Mouse (Mus musculus) cortical plate, adult 2 months (tissue): ENCODE results near the gene Kcnk16. TPM values are rescaled to one million over a fixed set of nuclear protein-coding genes. Genes with fewer than 3 reads are reported as not detected.
A peak's percentile ranks its signal among the peaks of the same experiment; 100 is the strongest.

ENCODE experiments used
- H3K27ac ChIP-seq: fragments of 200-500 bp; 2 replicates; pipeline ENCODE4 v1.5.1; 2012; ENCODE audit warnings: low read length, control low read depth, inconsistent platforms; ENCODE audit not compliant: insufficient read depth
- H3K4me1 ChIP-seq: fragments of 200-500 bp; 2 replicates; pipeline ENCODE4 v1.6.1; 2011; ENCODE audit warnings: low read length; ENCODE audit not compliant: control insufficient read depth, insufficient read depth
- H3K4me3 ChIP-seq: fragments of 200-500 bp; 2 replicates; pipeline ENCODE4 v1.5.1; 2011; ENCODE audit warnings: mild to moderate bottlenecking, low read length, control low read depth; ENCODE audit not compliant: insufficient read depth
- CTCF ChIP-seq: fragments of 200-500 bp; IDR thresholded peaks from 2 replicates; pipeline ENCODE4 v1.5.1; 2011; ENCODE audit warnings: mild to moderate bottlenecking, control low read depth, low read length; ENCODE audit not compliant: insufficient read depth; ENCODE audit errors: extremely low read depth
- POLR2A ChIP-seq: fragments of 200-500 bp; IDR thresholded peaks from 2 replicates; pipeline ENCODE4 v1.6.1; 2011; ENCODE audit warnings: mild to moderate bottlenecking, low read length, control low read depth; ENCODE audit not compliant: insufficient read depth; ENCODE audit errors: extremely low read depth
- polyA plus RNA-seq: library from polyadenylated mRNA; depleted of rRNA; stranded (reverse); fragments of >200 nt; gene quantifications from 2 replicates; pipeline ENCODE4 v1.2.3, GENCODE M21; 2012

The Kcnk16 gene
- polyA plus RNA-seq, 1 experiment = not detected

DNA sequence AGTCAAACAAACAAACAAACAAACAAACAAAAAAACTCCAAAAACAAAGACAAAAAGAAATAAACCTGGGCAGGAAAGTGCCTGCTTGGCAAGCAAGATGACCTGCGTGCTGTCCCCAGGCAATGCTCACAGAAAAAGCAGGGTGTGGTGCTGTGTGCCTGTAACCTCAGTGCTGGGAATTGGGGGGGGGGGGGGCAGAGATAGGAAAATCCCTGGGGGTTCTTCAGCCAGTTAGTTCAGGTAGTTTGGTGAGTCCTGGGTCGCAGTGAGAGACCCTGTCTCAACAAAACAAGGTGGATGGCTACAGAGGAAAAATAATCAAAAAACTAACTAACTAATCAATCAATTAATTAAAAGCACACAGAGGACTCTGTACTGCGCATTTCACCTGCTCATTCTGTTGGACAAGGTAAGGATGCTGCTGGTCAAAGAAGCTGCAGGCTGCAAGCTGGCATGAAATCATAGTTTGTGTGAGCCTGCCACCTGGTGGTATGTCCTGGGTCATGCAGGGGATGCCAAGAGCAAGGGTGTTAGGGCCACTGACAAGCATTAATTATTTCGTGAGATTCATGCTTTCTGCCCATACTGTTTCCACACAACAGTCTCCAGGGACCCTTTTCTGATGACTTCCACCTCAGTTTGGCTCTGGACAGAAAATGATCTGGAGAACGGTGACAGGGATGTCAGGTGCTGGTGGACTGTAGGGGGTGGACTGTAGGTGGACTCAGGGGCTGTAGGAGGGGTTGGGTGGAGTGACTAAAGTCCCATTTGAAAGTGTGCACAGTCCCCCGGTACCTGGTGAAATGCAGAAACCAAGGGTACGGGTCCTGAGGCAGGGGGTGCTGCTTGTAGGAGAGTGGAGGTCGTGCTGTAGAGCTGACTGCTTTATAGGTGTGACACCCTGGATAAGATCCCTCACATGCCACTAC, 10.6 kb downstream of the Kcnk16 start:
- Histone ChIP-seq H3K4me3 (no peak overlapping the region), H3K4me1 (no peaks in the 10 kb centered on the region), H3K27ac (no peak overlapping the region)
- TF ChIP-seq POLR2A (no peak), CTCF (peak; percentile 98)

- TF ChIP-seq CTCF (no peak), POLR2A (no peak)
- no peak overlapping the region for H3K27ac ChIP-seq
- H3K4me1 ChIP-seq = peaks cover 1% of the 10 kb centered on the region; the same call in 1 of the 2 replicates
- H3K4me3 ChIP-seq = no peak overlapping the region
Observed at GRCm38 (mm10) chr14:20250237-20251171, 18.5 kb downstream of the Kcnk16 start.

- H3K4me1 ChIP-seq = peaks cover 1% of the 10 kb centered on the region; the same call in 1 of the 2 replicates
- no peak overlapping the region for H3K4me3 ChIP-seq
- H3K27ac ChIP-seq = no peak overlapping the region
- TF ChIP-seq CTCF (no peak), POLR2A (no peak)
Observed at GRCm38 (mm10) chr14:20248001-20248400, 21.0 kb downstream of the Kcnk16 start.

GRCm38 (mm10) chr14:20246811-20247266, 22.2 kb downstream of the Kcnk16 start:
- H3K27ac ChIP-seq = no peak overlapping the region
- H3K4me3 ChIP-seq = no peak overlapping the region
- TF ChIP-seq CTCF = no peak
- TF ChIP-seq POLR2A = no peak
- H3K4me1 ChIP-seq = peaks cover 1% of the 10 kb centered on the region; the same call in 1 of the 2 replicates

GRCm38 (mm10) chr14:20245861-20246260, 23.1 kb downstream of the Kcnk16 start:
- Histone ChIP-seq H3K4me1 (peaks cover 1% of the 10 kb centered on the region; the same call in 1 of the 2 replicates), H3K4me3 (no peak overlapping the region), H3K27ac (no peak overlapping the region)
- no peak for TF ChIP-seq CTCF
- no peak for TF ChIP-seq POLR2A

GRCm38 (mm10) chr14:20245318-20245717, 23.7 kb downstream of the Kcnk16 start:
- H3K4me3 ChIP-seq = no peak overlapping the region
- no peaks in the 10 kb centered on the region for H3K4me1 ChIP-seq
- TF ChIP-seq CTCF (no peak), POLR2A (no peak)
- no peak overlapping the region for H3K27ac ChIP-seq

DNA sequence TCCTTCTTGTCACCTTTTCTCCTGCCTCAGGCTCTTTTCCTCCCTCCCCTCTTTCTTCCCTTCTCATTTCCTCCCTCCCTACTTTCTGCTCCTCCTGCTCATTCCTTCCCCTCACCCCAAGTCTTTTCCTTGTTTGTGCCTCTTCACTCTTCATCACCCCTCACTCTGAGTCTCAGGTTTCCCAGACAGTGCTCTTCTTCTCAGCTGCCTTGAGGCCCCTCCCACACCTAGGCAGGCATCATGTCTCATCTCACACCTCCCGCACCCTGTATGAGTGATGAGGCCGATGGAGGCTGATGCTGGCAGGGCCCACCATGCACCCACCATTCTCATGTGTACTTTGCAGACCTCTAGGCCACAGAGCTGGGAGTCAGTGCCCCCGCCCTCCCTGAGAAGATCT, 25.8 kb downstream of the Kcnk16 start:
- Histone ChIP-seq H3K4me3 (no peak overlapping the region), H3K27ac (no peak overlapping the region), H3K4me1 (no peaks in the 10 kb centered on the region)
- TF ChIP-seq POLR2A (no peak), CTCF (no peak)

- H3K4me1 ChIP-seq = no peaks in the 10 kb centered on the region
- no peak overlapping the region for H3K27ac ChIP-seq
- TF ChIP-seq POLR2A (no peak), CTCF (no peak)
- H3K4me3 ChIP-seq = no peak overlapping the region
Observed at GRCm38 (mm10) chr14:20242454-20242853, 26.5 kb downstream of the Kcnk16 start.

DNA sequence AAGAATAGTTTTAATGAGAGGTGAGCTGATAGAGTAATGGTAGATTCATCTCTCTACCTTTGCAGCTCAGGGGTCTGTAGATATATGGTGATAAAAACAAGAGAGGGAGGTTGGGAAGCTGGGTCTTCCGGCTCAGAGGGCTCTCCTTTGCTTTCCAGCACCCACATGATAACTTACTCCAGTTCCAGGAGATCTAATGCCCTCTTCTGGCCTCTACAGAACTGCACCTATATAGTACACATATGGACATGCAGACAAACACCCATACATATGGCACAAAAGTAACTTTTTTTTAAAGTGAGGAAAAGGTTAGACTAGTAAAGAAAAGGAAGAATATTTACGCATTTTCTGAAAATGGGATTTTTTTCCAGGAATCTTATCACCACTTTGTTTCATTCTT, 34.6 kb downstream of the Kcnk16 start:
- H3K4me1 ChIP-seq = no peaks in the 10 kb centered on the region
- H3K4me3 ChIP-seq = no peak overlapping the region

More for the DNA sequence above, 34.6 kb downstream of the Kcnk16 start:
- H3K27ac ChIP-seq = no peak overlapping the region
- TF ChIP-seq CTCF = no peak
- no peak for TF ChIP-seq POLR2A
